Mouse (Mus musculus) c-Kit-negative CD71-positive TER-119-positive erythroid progenitor cells, embryonic 14.5 days (primary cell): ENCODE data around the gene Tspan17.

Experiments
- DNase-seq: peaks from one replicate; pipeline ENCODE4 v3.0.0-alpha.2; 2013; ENCODE audit warnings: low read depth, low spot score

Tspan17 gene

GRCm38 (mm10) chr13:54805134-54805838 lies 16.1 kb downstream of the Tspan17 start:
- DNase-seq = no peak

- no peak for DNase-seq
Observed at GRCm38 (mm10) chr13:54806434-54806976, 17.3 kb downstream of the Tspan17 start.

- DNase-seq = no peak
Observed at GRCm38 (mm10) chr13:54808067-54808466, 18.9 kb downstream of the Tspan17 start.

- DNase-seq = no peak
Observed at GRCm38 (mm10) chr13:54811476-54811875, 22.3 kb downstream of the Tspan17 start.

GRCm38 (mm10) chr13:54813381-54813780 lies 24.2 kb downstream of the Tspan17 start:
- no peak for DNase-seq

GRCm38 (mm10) chr13:54818399-54819254 lies 29.4 kb downstream of the Tspan17 start:
- no peak for DNase-seq

GRCm38 (mm10) chr13:54821106-54821505 lies 31.9 kb downstream of the Tspan17 start:
- no peak for DNase-seq

- DNase-seq = no peak
Observed at GRCm38 (mm10) chr13:54821931-54822330, 32.8 kb downstream of the Tspan17 start.

- DNase-seq = no peak
Observed at GRCm38 (mm10) chr13:54824111-54824931, 35.1 kb downstream of the Tspan17 start.

GRCm38 (mm10) chr13:54827992-54828391 lies 38.8 kb downstream of the Tspan17 start:
- DNase-seq = no peak

- DNase-seq = no peak
Observed at GRCm38 (mm10) chr13:54828508-54828907, 39.3 kb downstream of the Tspan17 start.

GRCm38 (mm10) chr13:54829450-54829849 lies 40.3 kb downstream of the Tspan17 start:
- no peak for DNase-seq

- no peak for DNase-seq
Observed at GRCm38 (mm10) chr13:54836351-54837030, 47.3 kb downstream of the Tspan17 start.

- no peak for DNase-seq
Observed at GRCm38 (mm10) chr13:54837061-54837460, 47.9 kb downstream of the Tspan17 start.

GRCm38 (mm10) chr13:54837471-54837889 lies 48.3 kb downstream of the Tspan17 start:
- DNase-seq = no peak

- DNase-seq = no peak
Observed at GRCm38 (mm10) chr13:54838540-54838939, 49.4 kb downstream of the Tspan17 start.

- DNase-seq = no peak
Observed at GRCm38 (mm10) chr13:54839211-54839610, 50.0 kb downstream of the Tspan17 start.

- DNase-seq = no peak
Observed at GRCm38 (mm10) chr13:54844579-54844978, 55.4 kb downstream of the Tspan17 start.
